Mouse (Mus musculus) thymus, adult 18-20 months (tissue): ENCODE data around the gene Hint3.
"Not testable (repeated sequence)": the region's sequence is repeated elsewhere in the genome, so short reads cannot be mapped to it uniquely, and the experiment has no call there.

Experiments
- DNase-seq, 2 experiments: peaks; one replicate each; pipeline ENCODE4 v3.0.0; 2022; ENCODE audit warnings: mixed read lengths in 2 of 2

Hint3 gene

GRCm38 (mm10) chr10:30629513-30629912, at the start of gene Hint3:
TSS of gene Hint3 (minus strand) at chr10:30629632.
- DNase-seq: no peak

GRCm38 (mm10) chr10:30678051-30678450, 48.6 kb upstream of the Hint3 start:
- no peak for DNase-seq

- no peak for DNase-seq
Observed at GRCm38 (mm10) chr10:30674825-30675224, 45.4 kb upstream of the Hint3 start.

- no peak for DNase-seq
Observed at GRCm38 (mm10) chr10:30666580-30666979, 37.1 kb upstream of the Hint3 start.

- DNase-seq: no peak
Observed at GRCm38 (mm10) chr10:30660564-30661328, 31.3 kb upstream of the Hint3 start.

GRCm38 (mm10) chr10:30655655-30656054, 26.2 kb upstream of the Hint3 start:
- no peak for DNase-seq

GRCm38 (mm10) chr10:30647681-30648080, 18.2 kb upstream of the Hint3 start:
- no peak for DNase-seq

- DNase-seq: no peak
Observed at GRCm38 (mm10) chr10:30638216-30638615, 8.8 kb upstream of the Hint3 start.

- not testable (repeated sequence) for DNase-seq
Observed at GRCm38 (mm10) chr10:30636474-30637154, 7.2 kb upstream of the Hint3 start.

GRCm38 (mm10) chr10:30632718-30633117, 3.3 kb upstream of the Hint3 start:
- DNase-seq: no peak

GRCm38 (mm10) chr10:30629977-30630376, 545 bp upstream of the Hint3 start:
- DNase-seq: no peak

- not testable (repeated sequence) for DNase-seq
Observed at GRCm38 (mm10) chr10:30628444-30628843, 988 bp downstream of the Hint3 start.

- no peak for DNase-seq
Observed at GRCm38 (mm10) chr10:30627548-30627947, 1.9 kb downstream of the Hint3 start.

GRCm38 (mm10) chr10:30624161-30625019, 5.0 kb downstream of the Hint3 start:
- DNase-seq: no peak

GRCm38 (mm10) chr10:30622928-30623327, 6.5 kb downstream of the Hint3 start:
- DNase-seq: no peak

- DNase-seq: no peak
Observed at GRCm38 (mm10) chr10:30618918-30619210, 10.6 kb downstream of the Hint3 start.

- peak; percentile 99 for DNase-seq
Observed at GRCm38 (mm10) chr10:30618091-30618917, 11.1 kb downstream of the Hint3 start.

GRCm38 (mm10) chr10:30613039-30613438, 16.4 kb downstream of the Hint3 start:
- no peak for DNase-seq

GRCm38 (mm10) chr10:30609614-30610013, 19.8 kb downstream of the Hint3 start:
- DNase-seq: no peak

GRCm38 (mm10) chr10:30608109-30608508, 21.3 kb downstream of the Hint3 start:
- DNase-seq: no peak

GRCm38 (mm10) chr10:30600542-30600966, 28.9 kb downstream of the Hint3 start, which contains the start of gene Trmt11:
TSS of gene Trmt11 (minus strand) at chr10:30600749.
- peak; percentile 81 to 84 for DNase-seq

GRCm38 (mm10) chr10:30600094-30600534, 29.3 kb downstream of the Hint3 start:
- no peak for DNase-seq
